Mouse (Mus musculus) ES-E14 (cell line): Measurements from ENCODE around the gene Sbno2. TPM values are rescaled to one million over a fixed set of nuclear protein-coding genes. Genes with fewer than 3 reads are reported as not detected.
"Not testable (repeated sequence)": the region's sequence is repeated elsewhere in the genome, so short reads cannot be mapped to it uniquely, and the experiment has no call there.

ENCODE experiments used
- DNase-seq: peaks from one replicate; pipeline ENCODE4 v3.0.0-alpha.2; 2013; ENCODE audit warnings: low read depth, low spot score
- H3K27ac ChIP-seq: 2 replicates; pipeline ENCODE4 v1.5.1; 2012; ENCODE audit warnings: low read depth, mild to moderate bottlenecking, low read length, moderate library complexity, mixed read lengths; ENCODE audit not compliant: poor library complexity, insufficient read depth, severe bottlenecking
- H3K36me3 ChIP-seq: 2 replicates; pipeline ENCODE4 v1.6.1; 2012; ENCODE audit warnings: mild to moderate bottlenecking, low read length, moderate library complexity, mixed read lengths; ENCODE audit not compliant: control insufficient read depth, poor library complexity, insufficient read depth, severe bottlenecking
- H3K4me1 ChIP-seq, 2 experiments: fragments of 150-350 bp in 1 of 2; sonication (generic) in 1 of 2; 2 replicates each; pipeline ENCODE4 v1.6.1; 2012; ENCODE audit warnings: low read length in 2 of 2, mild to moderate bottlenecking in 1 of 2, mixed read lengths in 1 of 2; ENCODE audit not compliant: control insufficient read depth in 2 of 2, insufficient read depth in 2 of 2, poor library complexity in 1 of 2
- H3K4me3 ChIP-seq, 2 experiments: fragments of 150-350 bp in 1 of 2; sonication (generic) in 1 of 2; 2 replicates each; pipeline ENCODE4 v1.5.1; 2012; ENCODE audit warnings: low read length in 2 of 2, low read depth in 1 of 2, mild to moderate bottlenecking in 1 of 2, mixed read lengths in 1 of 2; ENCODE audit not compliant: insufficient read depth in 1 of 2, poor library complexity in 1 of 2, severe bottlenecking in 1 of 2
- H3K9ac ChIP-seq: 2 replicates; pipeline ENCODE4 v1.6.1; 2012; ENCODE audit warnings: low read depth, mild to moderate bottlenecking, low read length, mixed read lengths; ENCODE audit not compliant: poor library complexity, insufficient read depth, severe bottlenecking
- H3K9me3 ChIP-seq: fragments of 150-350 bp; sonication (generic); 2 replicates; pipeline ENCODE4 v1.6.1; 2012; ENCODE audit warnings: low read depth, mild to moderate bottlenecking, low read length; ENCODE audit not compliant: control insufficient read depth, insufficient read depth
- CHD2 ChIP-seq: IDR thresholded peaks from 2 replicates; pipeline ENCODE4 v1.6.1; 2014; ENCODE audit warnings: mild to moderate bottlenecking, low read depth, low read length, inconsistent platforms
- HCFC1 ChIP-seq: IDR thresholded peaks from 2 replicates; pipeline ENCODE4 v1.6.1; 2012; ENCODE audit warnings: low read length, inconsistent platforms, borderline replicate concordance; ENCODE audit not compliant: insufficient read depth
- MAFK ChIP-seq: IDR thresholded peaks from 2 replicates; pipeline ENCODE4 v1.6.1; 2014; ENCODE audit warnings: mild to moderate bottlenecking, low read depth, low read length, inconsistent platforms; ENCODE audit not compliant: insufficient read depth
- ZC3H11A ChIP-seq: IDR thresholded peaks from 2 replicates; pipeline ENCODE4 v1.6.1; 2012; ENCODE audit warnings: low read depth, mild to moderate bottlenecking, inconsistent platforms, low read length, borderline replicate concordance
- ZNF384 ChIP-seq: IDR thresholded peaks from 2 replicates; pipeline ENCODE4 v1.6.1; 2012; ENCODE audit warnings: low read depth, low read length, inconsistent platforms
- in situ Hi-C, 2 experiments: fragments of 600-800 bp; cut with MboI; formaldehyde crosslinking; loops; one replicate each; pipeline ENCODE4 v1.15.1; 2025; ENCODE audit warnings: low sequenced_read_pairs in 2 of 2, inconsistent platforms in 1 of 2; ENCODE audit not compliant: unreplicated experiment in 2 of 2
- total RNA-seq: library from RNA; depleted of rRNA; stranded (reverse); fragments of 300-350 nt; gene quantifications from 2 replicates; pipeline ENCODE4 v1.2.3, GENCODE M21; 2012

Sbno2 gene
- total RNA-seq, 1 experiment = 36.6 TPM

DNA sequence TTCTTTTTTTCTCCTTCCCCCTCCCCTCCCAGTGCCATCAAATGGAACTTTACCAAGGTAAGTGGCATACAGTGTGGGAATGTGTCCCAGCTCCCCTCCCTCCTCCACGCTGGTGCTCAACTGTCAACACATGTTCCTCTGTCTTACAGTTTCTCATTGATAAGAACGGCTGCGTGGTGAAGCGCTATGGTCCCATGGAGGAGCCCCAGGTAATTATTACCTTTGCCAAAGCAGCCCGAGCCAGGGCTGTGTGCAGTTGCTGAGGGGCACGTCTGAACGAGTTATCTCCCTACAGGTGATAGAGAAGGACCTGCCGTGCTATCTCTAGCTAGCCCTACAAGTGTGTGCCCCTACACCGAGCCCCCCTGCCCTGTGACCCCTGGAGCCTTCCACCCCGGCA, 49.5 kb downstream of the Sbno2 start:
- Histone ChIP-seq H3K9me3 (no peaks in the 10 kb centered on the region), H3K36me3 (peaks cover 45% of the 10 kb centered on the region), H3K4me1 (peaks cover 5 to 21% of the 10 kb centered on the region in 2 experiments; a peak in 3 of 4 replicates), H3K9ac (peak overlapping the region; percentile 14; the same call in 1 of the 2 replicates), H3K4me3 (peak overlapping the region; percentile 74 to 93), H3K27ac (no peak overlapping the region; the same call in 1 of the 2 replicates)
- TF ChIP-seq CHD2 = no peak
- TF ChIP-seq ZC3H11A = no peak
- TF ChIP-seq MAFK = no peak
- TF ChIP-seq HCFC1 = no peak
- TF ChIP-seq ZNF384 = no peak
- in situ Hi-C loops = no loop called here
- no peak for DNase-seq

DNA sequence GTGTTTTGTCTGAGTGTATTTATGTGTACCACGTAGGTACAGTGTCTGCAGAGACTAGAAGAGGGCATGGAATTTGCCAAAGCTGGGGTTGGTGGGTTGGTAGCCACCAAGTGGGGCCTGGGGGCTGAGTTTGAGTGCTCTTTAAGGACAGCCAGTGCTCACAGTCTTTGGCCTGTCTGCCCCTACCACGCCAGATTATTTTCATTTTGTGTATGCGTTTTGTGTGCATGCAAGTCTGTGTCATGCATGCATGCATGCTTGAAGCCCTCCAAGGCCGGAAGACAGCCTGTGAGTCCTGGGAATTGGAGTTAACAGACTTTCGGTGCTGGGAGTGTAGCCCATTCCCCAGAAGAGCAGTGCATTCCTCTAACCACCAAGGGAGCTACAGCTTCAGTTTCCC, 50.0 kb downstream of the Sbno2 start:
- peaks cover 7 to 21% of the 10 kb centered on the region in 2 experiments for H3K4me1 ChIP-seq
- H3K4me3 ChIP-seq = peak overlapping the region; percentile 74 to 93
- peaks cover 39% of the 10 kb centered on the region for H3K36me3 ChIP-seq
- DNase-seq = no peak
- TF ChIP-seq ZC3H11A = no peak
- TF ChIP-seq CHD2 = no peak
- no peak for TF ChIP-seq HCFC1
- no peak for TF ChIP-seq ZNF384
- TF ChIP-seq MAFK = no peak
- no peak overlapping the region; the same call in 1 of the 2 replicates for H3K27ac ChIP-seq
- in situ Hi-C loops = no loop called here
- no peaks in the 10 kb centered on the region for H3K9me3 ChIP-seq
- H3K9ac ChIP-seq = peak overlapping the region; percentile 14

DNA sequence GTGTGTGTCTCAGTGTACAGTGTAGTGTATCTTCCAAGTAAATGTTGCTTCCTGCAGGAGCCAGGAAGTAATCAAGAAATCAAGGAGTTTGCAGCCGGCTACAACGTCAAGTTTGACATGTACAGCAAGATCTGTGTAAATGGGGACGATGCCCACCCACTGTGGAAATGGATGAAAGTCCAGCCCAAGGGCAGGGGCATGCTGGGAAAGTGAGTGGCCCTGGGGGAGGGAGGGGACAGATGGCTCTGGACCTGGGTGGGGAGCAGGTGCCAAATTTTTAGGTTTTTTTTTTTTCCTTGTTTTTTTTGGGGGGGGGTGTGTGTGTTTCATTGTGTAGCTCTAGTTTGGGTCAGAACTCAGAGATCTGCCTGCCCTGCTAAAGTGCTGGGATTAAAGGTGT, 50.5 kb downstream of the Sbno2 start:
- DNase-seq, in situ Hi-C loops, H3K9me3 ChIP-seq, H3K27ac ChIP-seq: not testable (repeated sequence)
- Histone ChIP-seq H3K4me1 (peaks cover 11 to 24% of the 10 kb centered on the region in 2 experiments), H3K9ac (peak overlapping the region; percentile 97), H3K36me3 (peaks cover 36% of the 10 kb centered on the region), H3K4me3 (peak overlapping the region; percentile 74 to 93)

DNA sequence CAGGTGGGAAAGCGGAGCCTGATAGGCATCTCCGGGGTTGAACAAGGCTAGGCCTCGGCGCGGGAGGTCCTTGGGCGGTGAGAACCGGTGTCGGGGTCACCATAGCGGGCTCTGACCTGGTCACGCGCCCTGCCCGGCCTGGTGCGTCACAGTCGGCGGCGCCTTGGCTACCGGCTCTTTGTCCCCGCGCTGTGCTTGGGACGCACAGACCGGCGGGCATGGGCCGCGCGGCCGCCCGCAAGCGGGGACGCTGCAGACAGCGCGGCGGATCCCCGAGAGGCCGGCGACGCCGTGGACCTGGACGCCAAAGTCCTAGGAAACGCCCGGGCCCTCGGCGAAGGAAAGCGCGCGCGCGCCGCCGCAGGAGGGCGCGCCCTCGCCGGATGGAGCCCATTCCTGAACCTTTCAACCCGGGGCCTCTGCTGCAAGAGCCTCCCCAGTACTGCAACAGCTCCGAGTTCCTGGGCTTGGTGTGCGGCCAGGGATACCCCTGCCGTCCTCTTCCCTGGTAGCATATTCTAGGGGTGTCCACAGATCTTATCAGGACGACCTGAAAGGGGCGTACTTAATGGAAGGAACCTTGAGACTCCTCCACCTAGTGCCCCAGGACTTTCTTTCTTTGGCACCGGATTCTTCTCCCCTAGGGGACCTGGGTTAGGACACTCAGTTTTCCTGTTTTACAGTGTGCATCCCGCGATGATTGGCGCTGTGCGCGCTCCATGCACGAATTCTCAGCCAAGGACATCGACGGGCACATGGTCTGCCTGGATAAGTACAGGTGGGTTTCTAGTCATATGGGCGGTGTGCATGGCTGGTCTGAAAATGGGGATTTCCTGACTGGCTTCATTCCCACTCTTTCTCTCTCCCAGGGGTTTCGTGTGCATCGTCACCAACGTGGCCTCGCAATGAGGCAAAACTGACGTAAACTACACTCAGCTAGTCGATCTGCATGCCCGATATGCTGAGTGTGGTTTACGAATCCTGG, 51.2 kb downstream of the Sbno2 start:
- no peaks in the 10 kb centered on the region for H3K9me3 ChIP-seq
- in situ Hi-C loops = no loop called here
- peak overlapping the region; percentile 97 for H3K9ac ChIP-seq
- peak overlapping the region; percentile 74 to 93 for H3K4me3 ChIP-seq
- peaks cover 15 to 27% of the 10 kb centered on the region in 2 experiments for H3K4me1 ChIP-seq
- H3K27ac ChIP-seq = peak overlapping the region; percentile 94
- TF ChIP-seq HCFC1 (no peak), MAFK (no peak), ZNF384 (no peak), CHD2 (no peak), ZC3H11A (no peak)
- DNase-seq = no peak
- H3K36me3 ChIP-seq = peaks cover 32% of the 10 kb centered on the region

DNA sequence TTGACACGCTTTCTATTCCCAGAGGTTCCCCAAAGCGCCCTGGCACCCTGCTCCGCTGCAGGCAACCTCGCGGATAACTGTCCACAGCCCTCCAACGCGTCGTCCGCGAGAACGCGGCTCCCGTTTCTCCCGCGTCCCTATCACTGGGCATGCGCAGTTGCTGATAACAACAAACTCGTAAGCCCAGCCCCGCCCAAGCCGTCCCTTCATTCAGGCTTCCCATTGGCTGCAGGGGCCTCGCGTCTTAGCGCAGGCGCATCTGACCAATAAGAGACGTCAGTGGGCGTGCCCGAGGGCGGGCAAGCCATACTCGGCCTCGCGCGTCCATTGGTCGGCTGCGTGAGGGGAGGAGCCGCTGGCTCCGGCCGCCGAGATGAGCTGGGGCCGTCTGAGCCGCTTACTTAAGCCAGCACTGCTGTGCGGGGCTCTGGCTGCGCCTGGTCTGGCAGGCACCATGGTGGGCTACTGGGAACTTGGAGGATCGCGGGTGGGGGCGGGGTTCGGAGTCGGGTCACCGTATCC, 52.1 kb downstream of the Sbno2 start:
- in situ Hi-C loops = no loop called here
- H3K4me1 ChIP-seq = peaks cover 18 to 27% of the 10 kb centered on the region in 2 experiments
- peak overlapping the region; percentile 74 to 93 for H3K4me3 ChIP-seq
- DNase-seq = peak; percentile 100
- H3K9ac ChIP-seq = peak overlapping the region; percentile 97
- peak overlapping the region; percentile 96 for H3K27ac ChIP-seq
- TF ChIP-seq ZC3H11A (no peak), CHD2 (peak; percentile 10; the same call in 1 of the 2 replicates)
- H3K36me3 ChIP-seq = peaks cover 28% of the 10 kb centered on the region
- H3K9me3 ChIP-seq = no peaks in the 10 kb centered on the region
